Mouse (Mus musculus) fat pad, adult 2 months (tissue): ENCODE data around the gene Rab11fip4.

ENCODE experiments used
- DNase-seq: peaks from one replicate; pipeline ENCODE4 v3.0.0-alpha.2; 2011; ENCODE audit warnings: low read depth, low spot score; ENCODE audit errors: extremely low read depth

The Rab11fip4 gene

DNA sequence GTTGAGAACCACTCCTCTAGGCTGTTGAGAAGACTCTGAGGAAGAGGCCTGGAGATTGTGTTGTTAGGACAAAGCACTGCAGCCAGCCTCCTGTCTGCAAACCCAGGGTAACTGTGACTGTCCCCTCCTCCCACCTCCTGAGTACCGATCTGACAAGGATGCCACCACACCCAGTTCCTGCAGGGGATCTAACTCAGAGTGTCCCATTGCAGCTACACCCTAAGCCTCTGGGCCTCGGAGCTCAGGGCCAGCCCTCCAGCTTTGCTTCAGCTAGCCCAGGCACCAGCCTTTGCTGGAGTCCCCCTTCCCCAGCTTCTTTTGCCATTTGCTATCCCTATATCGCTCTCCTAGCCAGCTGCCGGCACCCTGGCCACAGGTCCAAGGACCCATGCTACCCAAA, 22.7 kb downstream of the Rab11fip4 start:
- no peak for DNase-seq

DNA sequence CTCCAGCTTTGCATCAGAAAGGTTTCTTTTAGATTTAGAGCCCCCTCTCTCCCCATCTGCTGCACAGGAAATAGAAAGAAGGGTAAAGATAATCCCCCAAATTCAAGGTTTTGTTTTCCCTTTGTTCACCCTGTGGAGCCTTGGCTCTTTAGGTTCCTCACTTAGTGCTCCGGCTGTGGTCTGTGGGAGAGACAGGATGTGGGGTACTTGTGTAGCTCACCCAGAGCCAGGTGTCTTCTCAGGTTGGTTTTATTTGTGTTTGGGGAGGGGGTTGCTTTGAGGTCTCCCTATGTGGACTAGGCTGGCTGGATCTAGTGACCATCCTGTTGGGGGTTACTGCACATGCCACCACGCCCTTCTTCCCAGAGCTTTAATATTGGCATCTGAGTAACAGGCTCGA, 23.9 kb downstream of the Rab11fip4 start:
- DNase-seq: no peak

DNA sequence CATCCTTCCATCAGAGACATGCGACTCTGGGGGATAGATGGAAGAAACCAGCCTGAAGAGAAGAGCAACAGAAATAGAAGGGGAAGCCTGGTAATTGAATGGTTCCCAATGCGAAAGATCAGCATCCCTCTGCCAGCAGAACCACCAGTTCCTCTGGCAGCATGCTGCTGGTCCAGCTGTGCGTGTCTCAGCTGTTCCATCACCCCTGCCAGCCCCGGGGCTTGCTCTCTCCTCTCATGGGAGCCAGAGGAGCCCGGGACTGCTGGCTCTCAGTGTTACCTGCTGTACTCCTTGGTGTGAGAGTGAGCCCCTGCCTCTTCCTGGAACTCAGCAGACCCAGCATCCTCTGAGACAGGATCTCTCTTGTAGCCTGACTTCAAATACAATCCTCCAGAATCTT, 24.9 kb downstream of the Rab11fip4 start:
- no peak for DNase-seq

DNA sequence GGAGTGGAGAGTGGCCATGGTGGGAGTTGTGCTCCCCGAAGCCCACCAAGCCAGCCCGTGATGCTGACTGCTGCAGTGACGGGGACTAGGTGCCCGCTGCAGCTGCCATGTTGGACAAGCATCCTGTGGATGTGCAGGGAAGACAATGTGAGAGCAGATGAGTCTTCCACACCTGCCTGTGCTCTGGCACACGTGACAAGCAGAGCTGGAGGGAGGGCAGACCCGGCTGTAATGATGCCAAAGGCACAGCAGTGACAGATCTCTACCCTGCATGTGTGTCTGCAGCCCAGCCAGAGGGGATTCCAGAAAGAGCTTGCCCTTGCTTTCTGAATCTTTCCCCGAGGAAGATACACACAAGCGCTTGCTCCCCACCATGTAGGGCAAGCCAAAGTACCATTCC, 27.0 kb downstream of the Rab11fip4 start:
- no peak for DNase-seq

DNA sequence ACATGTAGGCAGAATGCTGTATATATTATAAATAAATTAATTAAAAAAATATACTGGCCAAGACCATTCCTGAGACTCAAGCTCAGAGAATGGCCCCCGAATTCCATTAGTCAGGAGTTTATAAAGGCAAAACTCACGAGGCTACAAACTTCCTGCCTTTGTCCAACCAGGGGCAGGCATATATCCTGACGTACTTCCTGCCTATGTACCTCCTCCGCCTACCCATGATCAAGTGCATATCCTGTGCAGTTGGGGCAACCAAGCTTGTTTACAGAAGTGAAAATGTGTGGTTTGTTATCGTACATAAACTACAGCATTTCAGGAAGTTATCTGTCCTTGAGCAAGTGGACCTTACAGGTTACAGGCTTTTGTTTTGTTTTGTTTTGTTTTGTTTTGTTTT, 32.0 kb downstream of the Rab11fip4 start:
- no peak for DNase-seq

DNA sequence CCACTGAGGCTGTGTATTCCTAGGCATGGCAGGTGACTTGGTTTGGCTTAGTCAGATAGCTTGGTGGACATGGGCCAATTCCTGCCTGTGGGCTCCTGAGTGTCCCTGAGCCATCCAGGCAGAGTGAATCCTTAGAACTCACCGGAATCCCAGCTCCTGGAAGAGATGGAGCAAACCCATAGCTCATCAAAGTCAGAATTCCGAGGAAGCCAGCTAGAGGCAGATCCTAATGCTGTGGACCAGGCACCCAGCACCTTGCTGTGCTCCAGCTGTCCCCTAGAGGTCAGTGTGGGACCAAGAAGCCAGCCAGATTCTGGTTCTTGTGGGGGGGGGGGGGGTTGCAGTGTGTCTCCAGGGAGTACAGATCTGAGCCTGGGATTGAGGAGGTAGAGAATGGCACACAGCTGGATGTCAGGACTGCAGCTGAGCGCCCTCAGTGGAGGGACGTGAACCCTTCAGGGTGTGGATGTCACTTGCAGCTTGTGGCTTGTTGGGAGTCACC, 33.8 kb downstream of the Rab11fip4 start:
- DNase-seq: no peak

DNA sequence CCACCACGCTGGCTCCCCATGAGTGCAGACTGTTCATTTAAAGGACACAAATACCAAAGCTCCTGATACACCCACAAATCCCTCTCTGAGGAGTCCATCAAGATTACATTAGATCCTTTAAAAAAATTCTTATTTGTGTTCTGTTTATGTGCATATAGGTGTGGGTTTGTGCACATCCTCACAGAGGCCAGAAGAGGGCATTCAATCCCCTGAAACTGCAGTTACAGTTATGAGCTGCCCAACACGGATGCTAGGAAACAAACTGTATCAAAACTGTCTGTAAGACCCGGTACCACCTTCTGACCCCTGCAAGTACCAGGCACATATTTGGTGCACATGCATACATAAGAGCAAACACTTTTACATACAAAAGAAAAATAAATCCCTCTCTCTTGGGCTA, 37.7 kb downstream of the Rab11fip4 start:
- no peak for DNase-seq

DNA sequence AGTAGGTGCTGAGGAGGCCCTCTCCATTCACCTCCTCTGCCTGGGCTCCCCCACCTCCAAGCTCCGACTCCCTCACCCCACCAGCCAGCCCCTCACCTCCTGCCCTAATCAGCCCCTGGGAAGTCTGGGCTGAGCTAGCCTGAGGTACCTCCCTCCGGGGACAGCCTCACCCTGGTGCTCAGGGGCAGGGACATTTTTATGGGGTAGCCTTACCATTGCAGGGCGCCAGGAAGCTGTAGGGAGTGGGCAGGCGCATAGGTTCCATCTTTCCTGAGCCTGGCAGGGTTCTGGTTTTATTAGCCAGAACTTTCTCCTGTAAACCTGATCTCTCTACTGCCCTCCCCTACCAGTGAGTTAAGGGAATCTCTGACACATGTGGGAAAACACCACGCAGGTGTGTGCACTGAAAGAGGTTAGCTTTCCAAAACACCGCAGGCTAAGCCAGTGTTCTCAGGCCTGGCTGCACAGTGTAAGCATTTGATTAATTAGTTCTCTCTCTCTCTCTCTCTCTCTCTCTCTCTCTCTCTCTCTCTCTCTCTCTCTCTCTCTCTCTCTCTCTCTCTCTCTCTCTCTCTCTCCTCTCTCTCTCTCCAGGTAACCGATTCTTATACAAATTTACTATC, 38.9 kb downstream of the Rab11fip4 start:
- DNase-seq: peak; percentile 23

DNA sequence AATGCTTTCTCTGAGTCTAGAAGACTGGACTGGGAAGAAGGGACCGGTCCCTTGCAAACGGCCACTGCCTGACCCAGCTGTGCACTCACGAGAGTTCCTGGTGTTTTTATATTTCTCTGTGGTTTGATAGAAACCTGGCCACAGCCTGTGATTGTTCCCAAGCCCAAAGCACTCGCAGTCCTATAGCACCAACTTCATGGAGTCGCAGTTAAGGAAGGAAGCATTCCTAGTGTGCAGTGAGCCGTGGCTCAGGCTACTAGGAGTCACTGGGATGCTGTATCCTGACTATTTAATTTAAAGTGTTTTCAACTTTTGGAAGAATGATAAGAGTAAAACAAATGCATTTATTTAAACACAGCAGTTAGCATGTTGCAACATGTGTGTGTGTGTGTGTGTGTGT, 39.5 kb downstream of the Rab11fip4 start:
- DNase-seq: no peak

DNA sequence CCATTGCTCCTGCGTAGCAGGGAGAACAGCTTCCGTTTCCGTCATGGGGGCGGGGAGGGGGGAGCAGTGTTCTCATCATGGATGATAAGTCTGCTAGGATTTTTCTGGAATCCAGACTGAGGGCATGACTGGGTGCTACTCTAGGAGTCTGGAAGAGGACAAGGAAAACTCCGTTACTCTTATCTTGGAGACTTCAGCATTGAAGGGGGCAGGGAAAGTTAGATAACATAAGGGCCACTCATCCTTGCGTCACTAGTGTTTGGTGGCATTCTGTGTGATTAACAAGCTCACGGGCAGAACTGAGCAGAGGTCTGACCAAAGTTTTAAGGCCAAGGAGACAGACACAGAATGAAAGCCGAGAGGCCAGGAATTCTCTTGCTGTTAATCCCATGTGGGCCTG, 42.4 kb downstream of the Rab11fip4 start:
- DNase-seq: no peak

DNA sequence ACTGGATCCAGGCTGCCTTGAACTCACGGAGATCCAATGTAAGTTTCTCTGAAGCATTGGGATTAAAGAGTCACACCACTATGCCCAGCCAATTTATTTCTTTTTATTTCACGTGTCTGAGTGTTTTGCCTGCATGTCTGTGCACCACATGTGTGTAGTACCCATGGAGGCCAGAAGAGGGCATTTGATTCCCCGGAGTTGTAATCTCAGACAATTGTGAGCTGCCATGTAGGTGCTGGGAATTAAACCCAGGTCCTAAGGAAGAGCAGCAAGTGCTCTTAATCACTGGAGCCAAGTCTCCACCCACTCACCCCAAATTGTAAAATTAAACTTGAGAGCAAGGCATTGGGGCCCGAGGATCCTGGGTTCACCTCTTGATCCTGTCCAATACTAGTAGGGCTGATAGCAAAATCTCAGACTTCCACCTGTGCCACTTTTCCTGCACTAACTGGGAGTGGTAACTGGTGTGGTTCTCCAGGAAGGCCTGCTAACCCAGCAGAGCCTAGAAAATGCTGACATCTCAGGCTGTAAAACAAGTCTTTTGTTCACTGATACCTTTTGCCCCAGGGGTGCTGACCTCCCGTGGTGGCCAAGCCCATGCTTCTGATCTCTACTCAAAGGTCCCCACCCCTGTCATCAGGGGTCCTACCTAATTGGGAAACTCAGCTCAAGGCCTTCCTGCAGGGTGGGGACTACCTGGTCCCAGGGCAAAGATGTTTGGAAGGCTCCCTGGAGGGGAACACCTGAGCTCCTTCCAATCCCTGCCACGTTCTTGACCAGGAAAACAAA, 44.8 kb downstream of the Rab11fip4 start:
- DNase-seq: no peak

DNA sequence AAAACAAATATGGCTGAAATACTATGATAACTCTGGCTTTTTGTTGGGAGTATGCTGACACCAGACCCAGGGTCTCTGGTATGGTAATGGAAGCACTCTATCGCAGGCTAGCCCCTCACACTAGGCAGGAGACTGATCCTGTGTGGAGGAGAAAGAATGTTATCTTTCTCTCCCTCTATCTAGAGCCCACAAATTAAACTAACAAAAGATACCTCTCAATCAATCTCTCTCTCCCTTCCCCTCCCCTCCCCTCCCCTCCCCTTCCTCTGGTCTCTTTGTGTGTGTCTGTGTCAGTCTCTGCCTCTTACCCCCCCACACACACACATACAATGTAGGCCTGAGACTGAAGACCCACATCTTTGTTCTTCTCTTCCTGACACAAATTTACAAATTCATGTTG, 45.5 kb downstream of the Rab11fip4 start:
- no peak for DNase-seq

DNA sequence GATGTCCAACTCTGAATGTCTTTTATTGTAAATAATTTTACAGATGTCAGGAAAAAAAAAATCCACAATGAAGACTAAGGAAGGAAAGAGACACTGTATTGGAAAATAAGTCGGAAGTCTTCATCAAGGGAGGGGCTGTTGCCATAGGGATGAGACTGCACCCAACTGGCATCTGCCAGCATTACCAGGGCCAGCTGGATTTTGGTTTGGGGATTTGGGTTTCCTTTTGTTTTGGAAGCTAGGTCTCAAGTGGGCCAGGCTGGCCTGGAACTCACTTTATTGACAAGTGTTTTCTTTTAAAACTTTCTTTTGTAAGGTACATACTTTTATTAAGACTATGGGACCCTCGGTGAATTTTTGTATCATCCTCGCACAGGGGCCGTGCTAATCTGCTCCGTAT, 47.7 kb downstream of the Rab11fip4 start:
- DNase-seq: no peak

DNA sequence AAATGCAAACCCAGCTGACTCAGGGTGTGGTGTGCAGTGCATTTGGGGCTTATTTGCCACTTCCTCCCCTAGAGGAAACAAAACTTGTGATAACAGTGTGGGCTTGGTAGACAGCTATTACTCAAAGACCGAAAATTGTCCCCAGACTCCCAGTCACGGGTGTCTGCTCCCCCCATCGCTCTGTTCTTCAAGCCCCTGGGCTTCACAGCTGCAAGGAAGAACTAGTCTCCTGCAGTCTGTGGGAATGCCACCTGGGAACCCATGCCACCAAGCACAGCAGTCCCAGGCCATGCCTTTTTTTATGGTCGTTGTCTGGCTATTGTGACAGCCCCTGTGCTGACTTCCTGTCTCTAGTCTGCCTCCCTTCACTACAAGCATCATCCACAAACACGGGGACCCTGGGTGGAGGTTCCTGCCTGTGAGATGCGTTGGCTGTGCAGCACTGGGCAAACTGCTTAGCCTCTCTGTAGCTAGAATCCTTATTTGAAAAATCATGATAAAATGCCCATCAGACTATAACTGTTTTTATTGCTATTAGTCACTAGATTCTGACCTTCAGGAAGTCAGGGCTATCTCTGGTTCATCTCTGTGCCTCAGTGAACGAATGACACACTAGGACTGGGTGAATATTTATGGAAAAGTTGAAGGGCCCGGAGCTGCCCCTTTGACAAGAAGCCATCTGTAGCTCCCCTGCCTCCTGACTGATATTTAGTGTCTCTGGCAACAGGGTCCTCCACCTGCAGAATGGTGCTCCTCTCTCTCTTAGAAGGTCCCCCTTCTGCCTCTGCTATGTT, 50.1 kb downstream of the Rab11fip4 start:
- DNase-seq: no peak

DNA sequence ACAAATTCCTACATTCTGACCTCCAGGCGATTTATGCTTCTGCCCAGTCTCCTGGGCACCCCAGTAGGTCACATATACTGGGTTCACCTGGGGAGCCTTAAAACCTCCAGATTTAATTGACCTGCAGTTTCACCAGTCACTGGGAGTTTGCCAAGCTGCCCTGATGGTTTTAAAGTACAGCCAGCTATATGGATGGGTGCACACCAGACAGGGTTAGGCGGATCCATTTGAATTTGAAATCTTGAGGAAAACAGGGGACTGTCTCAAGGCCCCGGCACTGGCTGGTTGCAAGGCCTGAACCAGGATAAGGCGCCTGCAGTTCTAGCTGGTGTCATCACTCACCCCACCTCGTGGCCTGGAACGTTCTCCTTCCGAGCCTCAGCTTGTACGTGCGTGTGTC, 52.7 kb downstream of the Rab11fip4 start:
- no peak for DNase-seq

DNA sequence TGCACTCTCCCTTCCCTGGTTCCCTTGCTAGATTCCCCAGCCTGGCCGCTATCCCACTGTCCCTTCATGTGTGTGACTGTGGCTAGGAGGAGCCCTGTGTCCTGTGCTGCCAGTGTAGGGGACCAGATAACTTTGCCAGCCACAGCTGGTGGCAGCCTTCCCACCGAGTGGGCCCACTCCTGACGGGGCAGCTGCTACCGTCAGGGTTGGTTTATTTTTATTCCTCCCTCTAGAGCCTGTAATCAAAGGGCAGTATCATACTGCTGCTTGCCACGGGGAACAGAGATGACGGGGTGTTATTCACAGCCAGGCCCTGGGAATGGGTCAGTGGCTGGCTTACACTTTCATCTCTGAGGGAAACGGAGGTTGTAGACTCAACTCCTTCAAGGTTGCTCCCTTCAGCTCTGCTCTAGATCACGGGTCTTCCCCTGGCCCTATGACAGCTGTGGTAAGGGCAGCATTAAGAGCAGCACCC, 53.7 kb downstream of the Rab11fip4 start:
- no peak for DNase-seq

DNA sequence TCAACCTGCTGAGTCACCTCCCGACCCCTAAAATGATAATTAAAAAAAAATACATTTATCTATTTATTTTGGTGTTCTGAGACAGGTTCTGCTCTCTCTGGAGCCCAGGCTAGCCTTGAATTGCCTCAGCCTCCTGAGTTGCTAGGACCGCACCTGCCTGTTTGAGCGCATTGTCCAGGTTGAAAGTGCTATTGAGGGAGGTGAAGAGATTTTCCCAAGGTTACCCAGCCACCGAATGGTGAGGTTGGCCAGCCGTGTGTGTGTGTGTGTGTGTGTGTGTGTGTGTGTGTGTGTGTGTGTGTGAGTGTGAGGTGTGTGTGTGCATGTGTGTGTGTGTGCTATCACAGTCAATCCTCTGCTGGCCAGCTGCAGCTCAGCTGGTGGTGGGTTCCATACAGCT, 55.0 kb downstream of the Rab11fip4 start:
- no peak for DNase-seq

DNA sequence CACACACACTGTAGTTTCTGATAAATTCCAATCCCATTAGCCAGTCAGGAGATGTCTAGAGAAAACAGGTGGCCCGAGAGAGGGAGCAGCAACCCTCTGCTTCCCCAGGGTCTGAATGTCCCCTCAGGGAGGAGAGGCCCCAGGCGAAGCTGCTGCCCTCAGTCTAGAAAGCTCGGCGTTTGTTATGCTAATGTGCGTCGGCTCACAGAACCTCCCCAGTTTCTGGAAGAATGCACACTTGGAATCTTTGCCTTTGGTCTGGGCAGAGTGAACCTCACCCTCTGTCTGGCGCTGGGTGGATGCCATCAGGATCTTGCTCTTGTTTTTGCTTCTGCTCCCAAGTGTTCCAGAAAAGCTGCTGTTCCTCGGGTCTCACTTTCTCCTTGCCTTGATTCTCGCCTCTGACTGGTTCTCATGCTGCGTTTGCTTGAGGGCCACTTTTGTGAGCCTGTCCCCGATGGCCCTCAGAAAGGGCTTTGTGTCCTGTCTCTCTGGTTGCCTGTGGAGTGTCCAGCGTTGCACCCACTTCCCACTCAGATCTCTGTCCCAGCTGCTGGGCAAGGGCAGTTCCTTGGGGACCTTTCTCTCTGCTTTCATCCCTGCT, 55.6 kb downstream of the Rab11fip4 start:
- no peak for DNase-seq

DNA sequence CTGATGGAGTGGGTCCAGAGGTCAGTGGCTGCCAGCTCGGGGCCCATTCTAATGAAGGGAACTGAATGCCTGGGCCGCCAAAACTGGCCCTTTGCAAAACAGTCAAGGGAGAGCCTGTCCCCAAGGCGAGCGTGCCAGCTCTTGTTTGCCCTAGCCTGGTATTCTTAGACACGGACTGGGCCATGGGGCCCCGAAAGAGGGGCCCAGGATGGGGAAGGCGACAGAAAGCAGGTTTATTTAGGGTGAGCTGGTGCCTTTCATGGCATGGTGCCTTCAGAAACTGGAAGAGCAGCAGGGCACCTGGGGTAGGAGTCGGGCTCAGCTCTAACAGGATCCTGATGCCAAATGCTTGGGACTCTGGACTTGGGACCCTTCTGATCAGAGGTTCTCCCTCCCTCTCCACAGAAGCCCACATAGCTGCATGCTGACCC, 56.1 kb downstream of the Rab11fip4 start:
- no peak for DNase-seq

DNA sequence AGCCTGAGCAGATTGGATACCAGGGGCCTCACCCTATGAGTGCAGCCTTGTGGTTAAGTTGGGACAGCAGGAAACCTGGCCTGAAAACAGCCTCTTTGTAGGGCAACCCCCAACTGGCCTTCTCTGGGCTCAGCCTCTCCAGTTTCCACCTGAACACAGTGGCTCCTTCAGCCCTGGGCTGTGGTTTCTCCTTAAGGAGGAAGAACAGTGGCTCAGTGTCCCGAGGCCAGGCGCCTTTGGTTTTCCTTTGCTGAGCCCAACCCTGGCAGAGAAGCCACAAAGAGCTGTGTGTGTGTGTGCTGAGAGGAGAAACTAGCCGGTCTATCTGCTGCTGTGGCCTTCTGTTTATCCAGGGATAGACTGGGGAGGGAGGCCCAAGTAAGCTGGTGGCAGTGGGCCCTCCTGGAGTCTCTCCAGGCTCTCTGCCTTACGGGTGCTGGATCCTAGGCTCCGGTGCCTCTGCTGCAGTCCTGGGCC, 59.4 kb downstream of the Rab11fip4 start:
- DNase-seq: no peak

DNA sequence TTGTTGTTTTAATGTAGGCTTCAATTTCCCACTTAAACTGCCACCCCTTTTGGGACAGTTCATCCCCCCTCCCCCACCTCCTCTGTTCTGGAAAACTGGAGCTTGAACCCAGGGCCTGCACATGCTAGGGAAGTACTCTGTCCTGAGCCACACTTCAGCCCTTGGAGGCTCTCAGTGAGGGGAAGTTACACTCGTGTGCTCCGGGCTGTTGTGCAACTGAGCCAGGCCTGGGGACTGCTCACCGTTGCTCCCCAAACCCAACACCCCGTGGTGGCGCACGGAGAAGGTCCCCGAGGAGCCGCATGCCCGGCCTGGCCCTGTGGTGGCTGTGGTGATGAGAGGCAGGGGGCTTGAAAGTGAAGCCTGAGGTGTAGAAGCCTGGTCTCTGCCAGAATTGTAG, 61.2 kb downstream of the Rab11fip4 start:
- DNase-seq: no peak
